Mouse (Mus musculus) liver, adult 2 months (tissue): Measurements from ENCODE around the gene Mgmt. TPM values are rescaled to one million over a fixed set of nuclear protein-coding genes. Genes with fewer than 3 reads are reported as not detected.

ENCODE experiments used
- DNase-seq: peaks from one replicate; pipeline ENCODE4 v3.0.0-alpha.2; 2011; ENCODE audit warnings: low read depth, low spot score; ENCODE audit errors: extremely low read depth
- H3K27ac ChIP-seq: fragments of 200-500 bp; replicated peaks from 2 replicates; pipeline ENCODE4 v1.5.1; 2012; ENCODE audit warnings: low read depth, mild to moderate bottlenecking, control low read depth, inconsistent platforms, low read length; ENCODE audit not compliant: insufficient read depth
- H3K27me3 ChIP-seq: fragments of 200-500 bp; 2 replicates; pipeline ENCODE4 v1.6.1; 2012; ENCODE audit warnings: mild to moderate bottlenecking, moderate library complexity, low read length, inconsistent platforms; ENCODE audit not compliant: control insufficient read depth, insufficient read depth
- H3K36me3 ChIP-seq: fragments of 200-500 bp; 2 replicates; pipeline ENCODE4 v1.6.1; 2012; ENCODE audit warnings: low read length, inconsistent platforms; ENCODE audit not compliant: control insufficient read depth, insufficient read depth
- H3K4me1 ChIP-seq: fragments of 200-500 bp; 2 replicates; pipeline ENCODE4 v1.6.1; 2011; ENCODE audit warnings: low read length; ENCODE audit not compliant: control insufficient read depth, insufficient read depth
- H3K4me3 ChIP-seq: fragments of 200-500 bp; 2 replicates; pipeline ENCODE4 v1.5.1; 2011; ENCODE audit warnings: low read depth, mild to moderate bottlenecking, control low read depth, low read length, moderate library complexity; ENCODE audit not compliant: insufficient read depth
- H3K79me2 ChIP-seq: fragments of 200-500 bp; 2 replicates; pipeline ENCODE4 v1.6.1; 2012; ENCODE audit warnings: inconsistent platforms, mild to moderate bottlenecking, low read length, moderate library complexity; ENCODE audit not compliant: control insufficient read depth, insufficient read depth
- H3K9ac ChIP-seq: fragments of 200-500 bp; 2 replicates; pipeline ENCODE4 v1.6.1; 2012; ENCODE audit warnings: low read depth, mild to moderate bottlenecking, control low read depth, inconsistent platforms, low read length
- CTCF ChIP-seq: fragments of 200-500 bp; IDR thresholded peaks from 2 replicates; pipeline ENCODE4 v1.5.1; 2011; ENCODE audit warnings: low read depth, low read length, control low read depth
- POLR2A ChIP-seq: fragments of 200-500 bp; IDR thresholded peaks from 2 replicates; pipeline ENCODE4 v1.6.1; 2011; ENCODE audit warnings: low read length, control low read depth; ENCODE audit not compliant: insufficient read depth; ENCODE audit errors: extremely low read depth
- whole genome bisulfite sequencing: fragments of 180-500 bp; shearing (Covaris S2); methylation state at CpG from one replicate; pipeline ENCODE4 v1.1.7; 2018; 5-methylcytosine and 5-hydroxymethylcytosine counted together
- polyA plus RNA-seq: library from polyadenylated mRNA; depleted of rRNA; stranded (reverse); fragments of >200 nt; gene quantifications from 2 replicates; pipeline ENCODE4 v1.2.3, GENCODE M21; 2012
- total RNA-seq: library from RNA; depleted of rRNA; stranded (reverse); fragments of >200 nt; gene quantifications from 2 replicates; pipeline ENCODE4 v1.2.3, GENCODE M21; 2014

Gene Mgmt
- total and polyA plus RNA-seq, 2 experiments = 10.9 to 12.8 TPM

DNA sequence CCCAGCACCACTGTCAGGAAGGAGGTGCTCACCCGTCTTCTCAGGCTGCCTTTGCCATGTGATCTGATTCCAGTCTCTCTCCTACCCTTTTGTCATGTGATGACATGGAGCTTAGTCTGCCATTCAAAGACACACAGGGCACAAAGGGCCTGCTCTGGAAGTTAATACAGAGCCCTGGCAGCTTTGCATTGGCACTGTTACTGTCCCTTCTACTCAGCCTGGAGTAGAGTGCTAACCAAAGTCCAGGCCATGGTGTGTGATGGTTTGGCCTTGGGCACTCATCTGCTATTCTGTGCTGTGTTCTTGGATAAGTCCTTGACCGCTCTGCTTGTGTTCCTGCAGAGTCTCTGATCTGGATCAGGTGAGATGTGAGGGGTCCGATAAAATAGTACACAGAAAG lies 36.0 kb downstream of the Mgmt start:
- H3K36me3 ChIP-seq = no peaks in the 10 kb centered on the region
- no peaks in the 10 kb centered on the region for H3K27me3 ChIP-seq
- H3K4me1 ChIP-seq = no peaks in the 10 kb centered on the region
- 97% methylated on average over 3 of the region's 3 CpGs for WGBS
- H3K9ac ChIP-seq = no peak overlapping the region
- no peak for TF ChIP-seq CTCF
- no peak for TF ChIP-seq POLR2A
- DNase-seq = peak; percentile 59
- no peaks in the 10 kb centered on the region for H3K79me2 ChIP-seq
- H3K27ac ChIP-seq = no peak overlapping the region
- no peak overlapping the region for H3K4me3 ChIP-seq

DNA sequence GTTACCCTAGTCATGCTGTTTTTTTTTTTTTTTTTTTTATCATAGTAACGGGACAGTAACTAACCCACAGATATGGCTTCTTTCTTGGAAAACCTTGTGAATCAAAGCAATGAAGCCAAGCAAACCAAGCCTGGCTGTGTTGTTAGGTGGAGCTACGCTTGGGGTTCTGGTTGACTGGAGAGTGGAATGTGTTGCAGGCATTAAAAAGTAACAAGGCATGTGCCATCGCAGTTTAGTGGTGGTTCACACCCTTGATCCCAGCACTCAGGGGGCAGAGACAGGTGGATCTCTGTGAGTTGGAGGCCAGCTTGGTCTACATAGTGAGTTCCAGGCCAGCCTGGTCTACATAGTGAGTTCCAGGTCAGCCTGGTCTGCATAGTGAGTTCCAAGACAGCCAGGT lies 39.0 kb downstream of the Mgmt start:
- Histone ChIP-seq H3K79me2 (no peaks in the 10 kb centered on the region), H3K4me1 (no peaks in the 10 kb centered on the region; the same call in 1 of the 2 replicates), H3K9ac (no peak overlapping the region), H3K27me3 (no peaks in the 10 kb centered on the region), H3K36me3 (0 out of 2 replicates have a peak, but pooled peaks cover 2% of the 10 kb centered on the region), H3K27ac (no peak overlapping the region), H3K4me3 (no peak overlapping the region)
- 99% methylated on average over 3 of the region's 3 CpGs for WGBS
- TF ChIP-seq POLR2A = no peak
- no peak for TF ChIP-seq CTCF
- DNase-seq = no peak

- Histone ChIP-seq H3K27me3 (no peaks in the 10 kb centered on the region), H3K79me2 (no peaks in the 10 kb centered on the region), H3K27ac (no peak overlapping the region), H3K36me3 (0 out of 2 replicates have a peak, but pooled peaks cover 2% of the 10 kb centered on the region), H3K4me1 (no peaks in the 10 kb centered on the region; the same call in 1 of the 2 replicates), H3K4me3 (no peak overlapping the region), H3K9ac (no peak overlapping the region)
- WGBS = 97% methylated on average over 5 of the region's 5 CpGs
- TF ChIP-seq POLR2A (no peak), CTCF (no peak)
- DNase-seq = no peak
These were observed 39.9 kb downstream of the Mgmt start for GRCm38 (mm10) chr7:136934336-136934735.

- WGBS = 88% methylated on average over 7 of the region's 7 CpGs
- H3K36me3 ChIP-seq = 0 out of 2 replicates have a peak, but pooled peaks cover 2% of the 10 kb centered on the region
- no peaks in the 10 kb centered on the region for H3K79me2 ChIP-seq
- peak; percentile 26 for DNase-seq
- TF ChIP-seq POLR2A (no peak), CTCF (no peak)
- H3K4me1 ChIP-seq = no peaks in the 10 kb centered on the region; the same call in 1 of the 2 replicates
- H3K4me3 ChIP-seq = no peak overlapping the region
- H3K27me3 ChIP-seq = no peaks in the 10 kb centered on the region
- no peak overlapping the region for H3K27ac ChIP-seq
- H3K9ac ChIP-seq = no peak overlapping the region
These were observed 40.4 kb downstream of the Mgmt start for GRCm38 (mm10) chr7:136934784-136935183.

DNA sequence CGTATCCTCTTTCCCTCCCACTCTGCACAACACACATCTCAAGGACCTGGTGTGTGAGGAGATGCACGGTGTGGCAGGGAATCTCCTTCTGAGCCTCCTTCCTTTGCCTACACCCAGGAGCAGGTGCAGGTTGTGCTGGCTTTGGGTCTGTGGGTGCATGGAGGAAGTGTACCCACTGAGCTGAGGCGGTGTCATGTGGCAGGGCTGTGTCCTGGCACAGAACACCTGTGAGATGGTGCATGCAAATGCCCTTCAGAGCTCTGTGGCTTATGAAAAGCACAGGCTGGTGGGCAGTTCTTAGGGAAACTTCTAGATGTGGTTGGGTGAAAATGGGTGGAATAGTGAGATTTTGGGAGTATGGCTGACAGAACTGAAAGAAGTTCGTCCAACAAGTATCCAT lies 44.0 kb downstream of the Mgmt start:
- WGBS = 93% methylated on average over 4 of the region's 4 CpGs
- no peak for TF ChIP-seq POLR2A
- TF ChIP-seq CTCF = no peak
- Histone ChIP-seq H3K27ac (no peak overlapping the region), H3K9ac (no peak overlapping the region), H3K36me3 (0 out of 2 replicates have a peak, but pooled peaks cover 2% of the 10 kb centered on the region), H3K27me3 (no peaks in the 10 kb centered on the region), H3K4me3 (no peak overlapping the region), H3K4me1 (no peaks in the 10 kb centered on the region; the same call in 1 of the 2 replicates), H3K79me2 (no peaks in the 10 kb centered on the region)
- no peak for DNase-seq

DNA sequence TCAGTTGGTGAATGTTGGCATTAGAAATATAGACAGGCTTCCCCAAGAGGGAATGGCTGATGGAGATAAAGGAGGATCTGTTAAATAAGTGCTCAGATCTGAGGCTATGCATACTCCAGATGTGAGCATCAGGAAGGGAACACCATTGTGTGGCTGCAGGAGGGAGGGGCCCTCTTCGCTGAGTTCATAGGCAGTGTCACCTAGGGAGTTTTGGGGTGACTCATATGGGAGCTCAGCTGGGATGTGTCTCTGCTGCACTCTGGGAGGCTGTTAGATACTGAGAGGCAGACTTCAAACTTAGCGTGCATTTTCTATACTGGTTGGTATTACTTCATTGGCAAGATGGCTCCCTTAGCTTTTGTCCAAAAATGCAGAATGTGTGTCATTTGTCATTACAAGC lies 48.0 kb downstream of the Mgmt start:
- no peaks in the 10 kb centered on the region for H3K79me2 ChIP-seq
- no peak for TF ChIP-seq POLR2A
- no peak for TF ChIP-seq CTCF
- no peaks in the 10 kb centered on the region for H3K4me1 ChIP-seq
- 98% methylated on average over 2 of the region's 2 CpGs for WGBS
- no peak overlapping the region for H3K4me3 ChIP-seq
- H3K27me3 ChIP-seq = no peaks in the 10 kb centered on the region
- H3K9ac ChIP-seq = no peak overlapping the region
- DNase-seq = no peak
- no peaks in the 10 kb centered on the region for H3K36me3 ChIP-seq
- H3K27ac ChIP-seq = no peak overlapping the region
